20 mouse cellular contexts compared by ENCODE assay signal in genomic region chr1:69542546-69542945, GRCm38 (mm10).
DNase-seq lines count a peak whose midpoint lies in the region; ATAC-seq and TF ChIP-seq lines count a peak whose summit lies in the region.
"Had no signal": no experiment of that assay in that cellular context is flagged by ENCODE, and none has a peak within 500 bp of the region (broad histone marks: within the 10 kb centered on the region; RNA-seq: fewer than 3 reads in every experiment).

No protein-coding gene starts in this region.

- DNase-seq in G1E (ENCODE audit: low spot score) = no peak
- DNase-seq in liver, embryonic 14.5 days (ENCODE audit: low read depth in 3 of 3, low spot score in 3 of 3) = peak in 1 of 3 experiments; percentile 24
- no peak for DNase-seq in Muller cell, postnatal 12 days (ENCODE audit: inconsistent ontology term)
- no peak for DNase-seq in ovary, postnatal 10 days (ENCODE audit: low spot score)
- no peak for DNase-seq in embryo, embryonic 9.5 days (ENCODE audit: extremely low spot score)
- DNase-seq: adrenal gland, adult 8-10 months; adrenal gland, postnatal 36 days; cerebellum, adult 8-10 months; cerebellum, postnatal 14 days; embryo, embryonic 11 days; heart, adult 18-20 months; heart, postnatal 10 days had no signal

- peak; percentile 74 for TF ChIP-seq EP300 in liver, embryonic 14.5 days (IDR thresholded peaks at IDR 0.05; ENCODE audit: low read depth)

- peak overlapping the region; percentile 18; the same call in 1 of the 2 replicates for H3K4me2 ChIP-seq in liver, embryonic 14.5 days (ENCODE audit: low read depth)
- H3K4me2 ChIP-seq: embryonic facial prominence, embryonic 12.5 days; forebrain, embryonic 13.5 days; hindbrain, embryonic 13.5 days; intestine, embryonic 15.5 days had no signal

- H3K27ac ChIP-seq in liver, embryonic 14.5 days = peak overlapping the region; percentile 50
- H3K27ac ChIP-seq: embryonic facial prominence, embryonic 12.5 days; forebrain, embryonic 13.5 days; heart, embryonic 10.5 days; hindbrain, embryonic 13.5 days; hindbrain, postnatal 0 days; intestine, embryonic 15.5 days had no signal

- ATAC-seq in G1E (ENCODE audit: extremely low read depth, insufficient number of reproducible peaks, low FRiP score, poor library complexity, severe bottlenecking) = peak; percentile 76
- ATAC-seq in erythroid progenitor cell, adult 5-6 weeks (replicated peaks; ENCODE audit: low FRiP score, poor library complexity, severe bottlenecking) = peak; percentile 58
- ATAC-seq in liver, embryonic 14.5 days (ENCODE audit: insufficient read depth) = peak; percentile 65
- peak; percentile 23 for ATAC-seq in megakaryocyte progenitor cell, adult 5-6 weeks (replicated peaks; ENCODE audit: poor library complexity)
- ATAC-seq: forebrain, embryonic 13.5 days; hindbrain, postnatal 0 days; intestine, embryonic 15.5 days had no signal

- H3K27me3 ChIP-seq in G1E (ENCODE audit: insufficient read depth, low read length) = no peaks in the 10 kb centered on the region
- no peaks in the 10 kb centered on the region for H3K27me3 ChIP-seq in liver, embryonic 14.5 days (ENCODE audit: control insufficient read depth, insufficient read depth, low read length)
- H3K27me3 ChIP-seq: embryonic facial prominence, embryonic 12.5 days; forebrain, embryonic 13.5 days; hindbrain, embryonic 13.5 days; intestine, embryonic 15.5 days had no signal

- H3K4me3 ChIP-seq in G1E (ENCODE audit: low read depth, low read length) = no peak overlapping the region
- H3K4me3 ChIP-seq in liver, embryonic 14.5 days (ENCODE audit: insufficient read depth in 1 of 2, low read depth in 2 of 2, low read length in 2 of 2) = no peak overlapping the region
- H3K4me3 ChIP-seq: embryonic facial prominence, embryonic 12.5 days; forebrain, embryonic 13.5 days; heart, embryonic 10.5 days; hindbrain, embryonic 13.5 days; intestine, embryonic 15.5 days had no signal

- H3K9ac ChIP-seq in liver, embryonic 14.5 days (replicated peaks) = no peak overlapping the region
- H3K9ac ChIP-seq: embryonic facial prominence, embryonic 12.5 days; forebrain, embryonic 13.5 days; hindbrain, embryonic 13.5 days; intestine, embryonic 15.5 days had no signal

- 30% methylated on average over 3 of the region's 3 CpGs for whole genome bisulfite sequencing in liver, embryonic 14.5 days (ENCODE audit: insufficient replicate concordance)

- no peaks in the 10 kb centered on the region for H3K9me3 ChIP-seq in G1E (replicated peaks)
- no peaks in the 10 kb centered on the region for H3K9me3 ChIP-seq in liver, embryonic 14.5 days (ENCODE audit: control insufficient read depth, low read length)
- H3K9me3 ChIP-seq: embryonic facial prominence, embryonic 12.5 days; forebrain, embryonic 13.5 days; heart, embryonic 10.5 days; hindbrain, embryonic 13.5 days; intestine, embryonic 15.5 days had no signal

- H3K36me3 ChIP-seq in G1E (replicated peaks) = peaks cover 12% of the 10 kb centered on the region
- H3K36me3 ChIP-seq in liver, embryonic 14.5 days (replicated peaks; ENCODE audit: control insufficient read depth, insufficient read depth, low read depth) = no peaks in the 10 kb centered on the region
- H3K36me3 ChIP-seq: hindbrain, embryonic 13.5 days; intestine, embryonic 15.5 days had no signal

- TF ChIP-seq CTCF in G1E (IDR thresholded peaks at IDR 0.05; ENCODE audit: low read depth, low read length) = no peak
- no peak for TF ChIP-seq CTCF in liver, embryonic 14.5 days (IDR thresholded peaks at IDR 0.05; ENCODE audit: low read depth)

- peaks cover 35% of the 10 kb centered on the region for H3K4me1 ChIP-seq in G1E (ENCODE audit: insufficient read depth, low read depth, low read length)
- peaks cover 38 to 43% of the 10 kb centered on the region in 2 experiments for H3K4me1 ChIP-seq in liver, embryonic 14.5 days (replicated peaks; ENCODE audit: control insufficient read depth in 2 of 2, insufficient read depth in 2 of 2, low read length in 1 of 2)
- H3K4me1 ChIP-seq: embryonic facial prominence, embryonic 12.5 days; heart, embryonic 10.5 days; intestine, embryonic 15.5 days had no signal

Comparison
In these comparisons a context has a peak if more than half of its experiments do, and no peak if none do; other contexts are left out.
1. ATAC-seq: peak in every context shown above with its lines; median percentile 76 in G1E; 65 in liver, embryonic 14.5 days; 58 in erythroid progenitor cell, adult 5-6 weeks; 23 in megakaryocyte progenitor cell, adult 5-6 weeks.